Mouse (Mus musculus): Measurements from ENCODE around the gene Wnt1. TPM values are rescaled to one million over a fixed set of nuclear protein-coding genes. Genes with fewer than 3 reads are reported as not detected.
A peak's percentile ranks its signal among the peaks of the same experiment; 100 is the strongest.

Wnt1 gene
- total RNA-seq, 4 experiments from 2014 or later = not detected

GRCm38 (mm10) chr15:98778191-98778770, 11.4 kb upstream of the Wnt1 start:
- DNase-seq = no peak

GRCm38 (mm10) chr15:98778806-98779205, 10.9 kb upstream of the Wnt1 start:
- no peak for DNase-seq

GRCm38 (mm10) chr15:98780075-98780474, 9.6 kb upstream of the Wnt1 start:
- DNase-seq = no peak

- DNase-seq = no peak
These were observed 9.1 kb upstream of the Wnt1 start for GRCm38 (mm10) chr15:98780573-98780972.

GRCm38 (mm10) chr15:98781166-98781565, 8.5 kb upstream of the Wnt1 start:
- no peak for DNase-seq

GRCm38 (mm10) chr15:98785744-98786143, 3.9 kb upstream of the Wnt1 start:
- DNase-seq = no peak

- no peak for DNase-seq
These were observed 1.7 kb upstream of the Wnt1 start for GRCm38 (mm10) chr15:98787930-98788329.

- DNase-seq = no peak
These were observed 541 bp upstream of the Wnt1 start for GRCm38 (mm10) chr15:98788972-98789660.

- DNase-seq = no peak
These were observed 1.1 kb downstream of the Wnt1 start for GRCm38 (mm10) chr15:98790761-98791160.

- DNase-seq = no peak
These were observed 1.6 kb downstream of the Wnt1 start for GRCm38 (mm10) chr15:98791221-98791620.

- DNase-seq = no peak
These were observed 2.1 kb downstream of the Wnt1 start for GRCm38 (mm10) chr15:98791771-98792170.

GRCm38 (mm10) chr15:98792233-98793020, 2.8 kb downstream of the Wnt1 start:
- DNase-seq = no peak

- DNase-seq = no peak
These were observed 3.6 kb downstream of the Wnt1 start for GRCm38 (mm10) chr15:98793141-98793698.

- no peak for DNase-seq
These were observed 7.3 kb downstream of the Wnt1 start for GRCm38 (mm10) chr15:98796803-98797595.

- no peak for DNase-seq
These were observed 8.3 kb downstream of the Wnt1 start for GRCm38 (mm10) chr15:98797835-98798492.

- DNase-seq = no peak
These were observed 9.2 kb downstream of the Wnt1 start for GRCm38 (mm10) chr15:98798903-98799302.

- no peak for DNase-seq
These were observed 9.7 kb downstream of the Wnt1 start for GRCm38 (mm10) chr15:98799396-98799795.

- no peak for DNase-seq
These were observed 13.3 kb downstream of the Wnt1 start for GRCm38 (mm10) chr15:98802926-98803325.

- peak; percentile 69 for DNase-seq
These were observed 14.4 kb downstream of the Wnt1 start for GRCm38 (mm10) chr15:98804054-98804453.

- no peak for DNase-seq
These were observed 15.8 kb downstream of the Wnt1 start for GRCm38 (mm10) chr15:98805324-98806040.
